Mouse (Mus musculus): ENCODE results near the gene Zfp213.

GRCm38 (mm10) chr17:23575951-23576552 lies 12.0 kb upstream of the Zfp213 start:
- no peak for TF ChIP-seq POLR2A (IDR thresholded peaks at IDR 0.05; ENCODE audit: insufficient read depth, low read depth, low read length)
- TF ChIP-seq CTCF (IDR thresholded peaks at IDR 0.05): no peak
- no peak for TF ChIP-seq EP300 (IDR thresholded peaks at IDR 0.05; ENCODE audit: insufficient read depth, low read depth, low read length)
